Mouse (Mus musculus): ENCODE results near the gene Tmem17. TPM values are rescaled to one million over a fixed set of nuclear protein-coding genes. Genes with fewer than 3 reads are reported as not detected.

The Tmem17 gene
- total RNA-seq, 4 experiments from 2014 or later: 1.8 to 2.8 (median 2.2) TPM

Other genes starting within 250 kb of the Tmem17 start
- 10 to 100 TPM; 14.3 to 17.9 (median 15.2) TPM for gene Ehbp1, start 169.8 kb upstream of the Tmem17 start, total RNA-seq (2022)

Measured in gastrocnemius, adult 8-10 months (tissue).